Mouse (Mus musculus): Measurements from ENCODE around the gene Olfr1368.

GRCm38 (mm10) chr13:21183066-21183465 lies 37.4 kb upstream of the Olfr1368 start:
- no peak for TF ChIP-seq POLR2A (IDR thresholded peaks at IDR 0.05; ENCODE audit: low read depth, low read length)
- TF ChIP-seq CTCF (conservative IDR thresholded peaks at IDR 0.05; ENCODE audit: insufficient read depth, insufficient read length, low read depth, low read length): no peak

All from kidney, adult 2 months (tissue).